Mouse (Mus musculus): ENCODE measurements around the gene Patj.

Gene Patj

GRCm38 (mm10) chr4:98725439-98725838 lies 329.9 kb downstream of the Patj start:
- DNase-seq (ENCODE audit: low read depth, low spot score) = no peak

DNA sequence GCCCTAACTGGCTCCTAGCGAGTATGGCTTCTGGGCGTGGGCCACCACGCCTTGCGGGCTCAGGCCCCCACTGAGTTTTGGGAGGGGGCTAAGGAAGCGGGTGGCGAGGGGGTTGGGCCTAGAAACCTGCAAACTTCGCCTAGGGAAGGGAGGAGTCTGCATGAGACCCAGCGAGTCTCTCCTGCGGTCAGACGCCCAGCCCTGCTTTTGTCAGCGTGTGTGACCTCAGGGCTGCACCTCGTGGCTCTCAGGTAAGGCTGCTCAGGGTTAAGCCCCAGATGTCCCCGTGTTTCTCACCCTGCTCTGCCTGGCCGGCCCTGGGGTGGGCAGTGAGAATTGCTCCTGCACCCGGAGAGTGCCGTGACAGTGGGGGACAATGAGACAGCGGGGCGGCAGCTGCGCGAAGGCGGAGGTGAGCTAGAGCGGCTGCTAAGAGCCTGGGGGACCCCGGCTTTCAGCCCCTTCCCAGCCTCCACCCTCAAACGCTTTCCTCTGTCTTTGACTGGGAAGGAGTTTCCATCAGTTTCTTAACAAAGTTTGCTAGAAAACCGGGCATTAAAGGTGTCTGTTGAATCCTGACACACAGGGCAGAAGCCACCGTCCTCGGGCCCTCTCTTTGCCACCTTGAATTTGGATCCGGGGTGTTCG lies 331.1 kb downstream of the Patj start, which contains the start of gene L1td1:
TSS of gene L1td1 (plus strand) at position 145 of the 648 bp plus-strand sequence.
- DNase-seq (ENCODE audit: low read depth, low spot score) = no peak

GRCm38 (mm10) chr4:98727295-98727958 lies 331.8 kb downstream of the Patj start:
- no peak for DNase-seq (ENCODE audit: low read depth, low spot score)

- no peak for DNase-seq (ENCODE audit: low read depth, low spot score)
Measured at GRCm38 (mm10) chr4:98727959-98728347, 332.4 kb downstream of the Patj start.

- DNase-seq (ENCODE audit: low read depth, low spot score) = no peak
Measured at GRCm38 (mm10) chr4:98728716-98729115, 333.1 kb downstream of the Patj start.

GRCm38 (mm10) chr4:98733660-98734059 lies 338.1 kb downstream of the Patj start:
- no peak for DNase-seq (ENCODE audit: low read depth, low spot score)

DNA sequence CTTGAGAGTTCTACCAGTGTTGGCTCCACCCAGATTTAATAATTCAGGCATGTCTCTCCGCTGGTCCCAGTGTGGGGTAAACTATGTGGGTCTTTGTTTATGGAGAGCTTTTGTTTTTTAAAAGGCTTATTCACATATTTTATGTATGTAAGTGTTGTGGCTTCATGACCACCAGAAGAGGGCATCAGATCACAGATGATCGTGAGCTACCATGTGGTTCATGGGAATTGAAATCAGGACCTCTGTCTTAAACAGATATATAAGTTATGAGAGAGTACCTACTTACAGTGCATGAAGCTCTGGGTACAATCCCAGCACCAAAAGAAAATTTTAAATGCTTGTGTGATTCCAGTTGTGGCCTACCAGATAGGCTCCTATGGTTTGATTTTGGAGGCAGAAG lies 344.2 kb downstream of the Patj start:
- no peak for DNase-seq (ENCODE audit: low read depth, low spot score)

GRCm38 (mm10) chr4:98743209-98743905 lies 347.8 kb downstream of the Patj start:
- no peak for DNase-seq (ENCODE audit: low read depth, low spot score)

DNA sequence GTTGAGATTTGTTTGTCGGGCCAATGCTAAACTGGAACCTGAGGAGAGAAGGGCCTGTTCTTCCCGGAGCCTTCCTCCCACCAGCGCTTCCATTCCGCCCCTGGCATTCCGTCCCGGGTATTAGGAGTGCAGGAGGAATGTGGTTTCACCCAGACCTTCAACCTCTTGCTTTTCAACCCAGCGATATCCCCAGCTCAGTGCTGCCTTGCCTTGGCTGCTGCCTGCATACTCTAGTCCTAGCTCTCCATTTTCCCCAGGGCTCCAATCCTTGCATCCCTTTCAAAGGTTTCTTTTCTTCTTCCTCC lies 348.3 kb downstream of the Patj start:
- no peak for DNase-seq (ENCODE audit: low read depth, low spot score)

DNA sequence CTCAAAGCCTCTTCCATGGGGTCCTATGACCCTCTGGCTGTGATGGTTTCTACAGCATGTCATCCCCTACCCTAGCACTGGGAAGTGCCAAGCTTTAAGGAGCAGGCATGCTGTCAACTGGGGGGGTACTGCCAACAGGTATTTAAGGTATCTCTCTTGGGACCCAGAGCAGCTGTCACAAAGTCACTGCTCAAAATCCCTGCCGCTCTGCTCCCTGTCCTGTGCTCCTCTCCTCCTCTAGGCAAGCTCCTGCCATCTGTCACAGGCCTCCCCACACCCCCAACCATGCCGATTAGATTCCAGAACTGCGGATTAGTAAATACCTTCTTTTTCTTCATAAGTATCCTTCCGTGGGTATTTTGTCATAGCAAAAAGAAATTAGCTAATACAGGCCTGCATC lies 358.9 kb downstream of the Patj start:
- DNase-seq (ENCODE audit: low read depth, low spot score) = no peak

- DNase-seq (ENCODE audit: low read depth, low spot score) = no peak
Measured at GRCm38 (mm10) chr4:98756141-98756540, 360.6 kb downstream of the Patj start.

- no peak for DNase-seq (ENCODE audit: low read depth, low spot score)
Measured at GRCm38 (mm10) chr4:98758012-98758821, 362.6 kb downstream of the Patj start.

- no peak for DNase-seq (ENCODE audit: low read depth, low spot score)
Measured at GRCm38 (mm10) chr4:98758872-98759518, 363.4 kb downstream of the Patj start.

DNA sequence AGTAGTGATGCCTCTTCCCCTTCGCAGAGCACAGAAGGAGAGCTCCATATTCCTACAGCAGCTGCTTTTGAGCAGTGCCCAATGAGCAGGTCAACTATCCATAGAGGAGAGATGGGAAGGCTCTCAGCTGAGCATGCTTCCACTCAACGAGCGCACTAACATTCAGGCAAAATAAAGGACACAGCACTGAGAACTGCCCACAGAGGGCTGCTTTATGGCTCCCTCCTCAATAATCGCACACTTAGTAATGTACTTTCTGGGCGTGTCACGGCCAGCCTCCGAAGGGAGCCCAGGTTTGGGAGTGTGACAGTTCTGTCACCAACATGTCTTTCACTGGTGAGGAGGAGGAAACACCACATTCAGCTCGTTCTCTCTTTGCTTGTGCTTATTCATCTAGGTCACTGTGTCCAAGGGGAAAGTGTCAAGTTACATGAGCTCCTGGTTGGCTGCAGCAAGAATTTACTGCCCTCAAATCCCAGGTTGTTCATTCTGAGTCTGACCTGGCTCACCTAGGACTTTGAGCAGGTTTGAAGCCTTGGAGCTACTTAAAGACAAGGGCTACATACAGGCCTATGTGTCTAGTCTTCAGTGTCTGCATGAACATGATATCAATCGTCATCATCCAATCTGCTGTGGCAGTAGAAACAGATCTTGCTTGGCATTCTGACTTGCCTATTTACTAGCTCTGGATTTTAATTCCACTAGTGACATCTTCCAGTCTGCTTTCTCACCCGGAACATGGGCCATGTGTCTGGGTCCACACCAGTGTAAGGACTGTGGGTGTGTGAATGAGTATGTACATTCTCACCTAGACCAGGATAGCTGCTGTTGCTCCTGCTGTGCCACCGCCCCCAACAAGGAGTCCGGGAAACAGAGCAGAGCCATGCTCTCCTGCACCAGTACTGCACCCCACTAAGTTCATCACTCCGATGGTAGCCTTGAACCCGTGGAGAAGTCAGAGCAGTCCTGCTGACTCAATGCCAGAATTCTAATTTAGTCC lies 371.8 kb downstream of the Patj start:
- no peak for DNase-seq (ENCODE audit: low read depth, low spot score)

All from embryo, embryonic 11.5 days (tissue).